In the genomic region with DNA sequence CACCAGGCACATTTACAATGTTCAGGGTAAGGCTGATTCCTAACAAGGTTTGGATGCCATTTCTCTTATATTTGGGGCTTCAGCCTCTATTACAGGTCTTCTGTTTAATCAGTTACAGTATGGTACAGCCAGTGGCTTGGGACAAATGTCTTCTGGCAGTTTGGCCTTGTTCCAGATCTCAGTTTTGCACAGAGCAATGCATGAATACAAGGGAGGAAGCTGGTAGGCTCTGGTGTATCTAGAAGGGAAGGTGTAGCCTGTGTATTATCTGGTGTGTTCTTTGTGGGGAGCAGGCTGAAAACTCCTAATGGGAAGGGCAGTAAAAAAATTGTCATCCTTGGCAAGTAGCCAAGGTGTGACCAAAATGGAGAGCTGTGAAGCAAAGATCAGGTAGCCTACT, we compare ENCODE assay signal across 14 mouse cellular contexts.
DNase-seq lines count a peak whose midpoint lies in the region; ATAC-seq and TF ChIP-seq lines count a peak whose summit lies in the region.
"Had no signal": no experiment of that assay in that cellular context is flagged by ENCODE, and none has a peak within 500 bp of the region (broad histone marks: within the 10 kb centered on the region; RNA-seq: fewer than 3 reads in every experiment).

No protein-coding gene starts in this region.

- no peak overlapping the region for H3K4me2 ChIP-seq in heart, embryonic 11.5 days
- H3K4me2 ChIP-seq in kidney, embryonic 14.5 days (replicated peaks; ENCODE audit: low read depth, low read length) = no peak overlapping the region
- H3K4me2 ChIP-seq: intestine, embryonic 15.5 days; liver, embryonic 15.5 days had no signal

- H3K4me1 ChIP-seq in heart, embryonic 11.5 days (ENCODE audit: control insufficient read depth, insufficient read depth, low read length) = no peaks in the 10 kb centered on the region
- no peaks in the 10 kb centered on the region for H3K4me1 ChIP-seq in kidney, adult 2 months (ENCODE audit: control insufficient read depth, insufficient read depth, low read length)
- H3K4me1 ChIP-seq in kidney, embryonic 14.5 days (ENCODE audit: control insufficient read depth, insufficient read depth, low read length) = no peaks in the 10 kb centered on the region
- H3K4me1 ChIP-seq in embryonic facial prominence, embryonic 10.5 days = no peaks in the 10 kb centered on the region
- H3K4me1 ChIP-seq: intestine, embryonic 15.5 days; liver, embryonic 15.5 days had no signal

- intact Hi-C loops in heart, postnatal 25 days (cut with DNase I) = no loop called here

- H3K4me3 ChIP-seq in heart, embryonic 11.5 days (ENCODE audit: low read depth, low read length) = no peak overlapping the region
- H3K4me3 ChIP-seq in kidney, adult 2 months (ENCODE audit: insufficient read depth, low read depth, low read length) = no peak overlapping the region
- H3K4me3 ChIP-seq in kidney, embryonic 14.5 days (ENCODE audit: low read length) = no peak overlapping the region
- H3K4me3 ChIP-seq in embryonic facial prominence, embryonic 10.5 days = no peak overlapping the region
- H3K4me3 ChIP-seq: intestine, embryonic 15.5 days; liver, embryonic 15.5 days had no signal

- 0 out of 2 replicates have a peak, but pooled peaks have one; percentile 35 for ATAC-seq in heart, embryonic 11.5 days (replicated peaks; ENCODE audit: insufficient number of reproducible peaks, low FRiP score, low TSS enrichment)
- ATAC-seq in kidney, embryonic 14.5 days (ENCODE audit: low FRiP score, low TSS enrichment) = no peak
- ATAC-seq: intestine, embryonic 15.5 days had no signal

- no peak for DNase-seq in heart, postnatal 25 days (ENCODE audit: low spot score)
- peak; percentile 2 for DNase-seq in kidney, adult 2 months
- DNase-seq in Muller cell, postnatal 12 days (ENCODE audit: inconsistent ontology term) = peak; percentile 82
- peak; percentile 77 for DNase-seq in cerebellum, adult 9-11 months
- DNase-seq in embryonic facial prominence, embryonic 10.5 days (ENCODE audit: low spot score) = no peak
- no peak for DNase-seq in frontal cortex, postnatal 14 days (ENCODE audit: low spot score in 2 of 2)
- DNase-seq: adrenal gland, adult 8-10 months; kidney, postnatal 25 days; thymus, adult 18-20 months had no signal

- no peak overlapping the region for H3K27ac ChIP-seq in heart, embryonic 11.5 days (ENCODE audit: low read depth, low read length)
- no peak overlapping the region for H3K27ac ChIP-seq in kidney, adult 2 months (ENCODE audit: insufficient read depth, low read depth, low read length)
- H3K27ac ChIP-seq in kidney, embryonic 14.5 days (ENCODE audit: low read depth, low read length) = no peak overlapping the region
- no peak overlapping the region for H3K27ac ChIP-seq in embryonic facial prominence, embryonic 10.5 days (replicated peaks)
- H3K27ac ChIP-seq: intestine, embryonic 15.5 days; liver, embryonic 15.5 days; macrophage had no signal

- H3K9ac ChIP-seq in heart, embryonic 11.5 days (ENCODE audit: low read depth, low read length) = no peak overlapping the region
- no peak overlapping the region for H3K9ac ChIP-seq in kidney, embryonic 14.5 days (ENCODE audit: low read depth, low read length)
- H3K9ac ChIP-seq: intestine, embryonic 15.5 days; liver, embryonic 15.5 days had no signal

- no peak for TF ChIP-seq CTCF in kidney, adult 2 months (conservative IDR thresholded peaks at IDR 0.05; ENCODE audit: insufficient read depth, insufficient read length, low read depth, low read length)

- H3K27me3 ChIP-seq in heart, embryonic 11.5 days (ENCODE audit: control insufficient read depth, insufficient read depth, low read length) = no peaks in the 10 kb centered on the region
- no peaks in the 10 kb centered on the region for H3K27me3 ChIP-seq in kidney, adult 2 months (replicated peaks; ENCODE audit: control insufficient read depth, insufficient read depth, low read length)
- H3K27me3 ChIP-seq in kidney, embryonic 14.5 days (ENCODE audit: control insufficient read depth, insufficient read depth, low read length) = no peaks in the 10 kb centered on the region
- H3K27me3 ChIP-seq in embryonic facial prominence, embryonic 10.5 days (replicated peaks; ENCODE audit: low read depth, poor library complexity, severe bottlenecking) = no peaks in the 10 kb centered on the region
- H3K27me3 ChIP-seq: intestine, embryonic 15.5 days; liver, embryonic 15.5 days had no signal

- TF ChIP-seq POLR2A in kidney, adult 2 months (IDR thresholded peaks at IDR 0.05; ENCODE audit: low read depth, low read length) = no peak

- H3K9me3 ChIP-seq in heart, embryonic 11.5 days (replicated peaks; ENCODE audit: control insufficient read depth, low read length) = no peaks in the 10 kb centered on the region
- no peaks in the 10 kb centered on the region for H3K9me3 ChIP-seq in kidney, embryonic 14.5 days (ENCODE audit: control insufficient read depth, low read length)
- H3K9me3 ChIP-seq in embryonic facial prominence, embryonic 10.5 days = no peaks in the 10 kb centered on the region
- H3K9me3 ChIP-seq: intestine, embryonic 15.5 days; liver, embryonic 15.5 days had no signal

- H3K36me3 ChIP-seq in heart, embryonic 11.5 days (ENCODE audit: control insufficient read depth, insufficient read depth, low read length) = no peaks in the 10 kb centered on the region
- H3K36me3 ChIP-seq in kidney, adult 2 months (ENCODE audit: control insufficient read depth, insufficient read depth, low read length) = no peaks in the 10 kb centered on the region
- no peaks in the 10 kb centered on the region for H3K36me3 ChIP-seq in kidney, embryonic 14.5 days (ENCODE audit: control insufficient read depth, insufficient read depth, low read length)
- H3K36me3 ChIP-seq in embryonic facial prominence, embryonic 10.5 days (replicated peaks) = no peaks in the 10 kb centered on the region
- H3K36me3 ChIP-seq: intestine, embryonic 15.5 days; liver, embryonic 15.5 days had no signal

Comparison
In these comparisons a context has a peak if more than half of its experiments do, and no peak if none do; other contexts are left out.
1. DNase-seq: peak in kidney, adult 2 months (single experiment), Muller cell, postnatal 12 days (single experiment) and cerebellum, adult 9-11 months (single experiment); none in heart, postnatal 25 days (single experiment), embryonic facial prominence, embryonic 10.5 days (single experiment) and frontal cortex, postnatal 14 days (0 of 2).